Mouse (Mus musculus) CH12.LX (cell line): ENCODE results near the gene Stoml2.

Experiments
- CHD2 ChIP-seq: IDR thresholded peaks from 2 replicates; pipeline ENCODE4 v1.6.1; 2011; ENCODE audit warnings: low read length, improper control_type of control experiment
- CTCF ChIP-seq, 2 experiments: IDR thresholded peaks in 1 of 2; conservative IDR thresholded peaks in 1 of 2; 2 replicates each; pipeline ENCODE4 v1.5.1; 2011 to 2012; ENCODE audit warnings: low read depth in 2 of 2, low read length in 2 of 2, improper control_type of control experiment in 1 of 2, inconsistent platforms in 1 of 2, mild to moderate bottlenecking in 1 of 2, moderate library complexity in 1 of 2
- HCFC1 ChIP-seq: IDR thresholded peaks from 2 replicates; pipeline ENCODE4 v1.6.1; 2012; ENCODE audit warnings: low read depth, mild to moderate bottlenecking, inconsistent platforms, low read length, improper control_type of control experiment
- KAT2A ChIP-seq: IDR thresholded peaks from 2 replicates; pipeline ENCODE4 v1.6.1; 2012; ENCODE audit warnings: low read length, improper control_type of control experiment, inconsistent platforms; ENCODE audit not compliant: insufficient replicate concordance
- MAFK ChIP-seq: IDR thresholded peaks from 2 replicates; pipeline ENCODE4 v1.6.1; 2011; ENCODE audit warnings: low read length, improper control_type of control experiment; ENCODE audit not compliant: insufficient replicate concordance
- MAX ChIP-seq: IDR thresholded peaks from 2 replicates; pipeline ENCODE4 v1.6.1; 2011; ENCODE audit warnings: low read length, improper control_type of control experiment
- MEF2A ChIP-seq: IDR thresholded peaks from 2 replicates; pipeline ENCODE4 v1.6.1; 2014; ENCODE audit warnings: low read depth, mild to moderate bottlenecking, inconsistent platforms, low read length, improper control_type of control experiment, borderline replicate concordance
- POLR2A ChIP-seq: IDR thresholded peaks from 2 replicates; pipeline ENCODE4 v1.6.1; 2011; ENCODE audit warnings: low read depth, mild to moderate bottlenecking, improper control_type of control experiment, low read length
- SMC3 ChIP-seq: IDR thresholded peaks from 2 replicates; pipeline ENCODE4 v1.6.1; 2011; ENCODE audit warnings: low read depth, low read length, improper control_type of control experiment
- ZKSCAN1 ChIP-seq: IDR thresholded peaks from 2 replicates; pipeline ENCODE4 v1.6.1; 2012; ENCODE audit warnings: low read depth, inconsistent platforms, low read length, improper control_type of control experiment, borderline replicate concordance

GRCm38 (mm10) chr4:42988296-42988695 is 43.2 kb downstream of the Stoml2 start:
- TF ChIP-seq MEF2A: no peak
- TF ChIP-seq CTCF (conservative IDR thresholded peaks at IDR 0.05 in 1 of 2, IDR thresholded peaks at IDR 0.05 in 1 of 2; ENCODE audit: low read depth in 2 of 2, low read length in 2 of 2): peak; percentile 15 to 28; a peak in 3 of 4 replicates
- no peak for TF ChIP-seq POLR2A
- TF ChIP-seq MAFK: no peak
- no peak for TF ChIP-seq ZKSCAN1
- TF ChIP-seq CHD2: no peak
- TF ChIP-seq KAT2A: no peak
- TF ChIP-seq MAX: no peak
- TF ChIP-seq HCFC1: no peak
- TF ChIP-seq SMC3: no peak
